Mouse (Mus musculus): ENCODE data around the gene Sh3bgr. TPM values are rescaled to one million over a fixed set of nuclear protein-coding genes. Genes with fewer than 3 reads are reported as not detected.

Gene Sh3bgr
- 29.2 and 35.6 TPM in 2 replicates for polyA plus RNA-seq (2015; fragmentation: Nextera tagmentation; extraction: Ambion mirVana)

DNA sequence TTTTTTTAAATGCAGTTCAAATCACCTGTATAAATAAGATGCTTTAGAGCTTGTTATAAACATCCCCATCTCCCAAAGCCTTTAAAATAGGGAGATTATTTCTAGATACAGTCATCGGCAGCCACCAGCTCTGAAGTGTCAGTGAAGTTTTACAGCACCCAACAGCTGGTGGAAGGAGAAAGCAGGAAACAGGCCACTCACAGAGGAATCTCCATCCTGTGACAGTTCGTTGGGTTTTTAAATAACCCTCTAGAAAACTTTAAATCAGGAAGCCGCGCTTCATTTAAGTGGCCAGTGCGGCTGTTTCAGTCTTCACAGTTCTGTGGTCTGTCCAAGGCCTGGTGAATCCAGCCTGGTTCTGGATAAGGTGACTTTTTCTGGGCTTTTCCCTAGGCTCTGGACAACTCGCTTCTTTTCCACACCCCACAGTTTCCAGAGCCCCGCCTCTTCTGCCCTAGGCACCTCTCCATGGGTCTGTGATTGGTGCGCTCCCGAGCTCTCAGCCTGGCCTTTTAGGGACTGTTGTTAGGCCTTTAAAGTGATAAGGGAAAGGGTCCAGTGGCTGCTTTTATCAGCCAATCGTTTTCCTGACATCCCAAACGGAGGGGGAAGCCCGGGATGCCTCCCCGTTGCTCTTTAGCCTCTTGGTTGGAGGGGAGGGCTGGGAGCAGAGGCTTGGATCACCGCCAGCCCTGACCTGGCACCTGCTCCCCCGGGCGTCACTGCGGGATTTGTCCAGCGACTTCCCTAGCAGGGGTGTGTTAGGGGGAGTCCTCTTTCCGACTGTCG is at the start of gene Sh3bgr:
Sh3bgr (plus strand) TSS at position 538 of the 789 bp plus-strand sequence.
- ATAC-seq (ENCODE audit: insufficient read depth, low FRiP score, low read depth), result peak; percentile 87
- Histone ChIP-seq H3K4me2 (peak within 1 kb of the TSS; percentile 68), H3K9me3 (no peaks in the 10 kb centered on the region), H3K27me3 (replicated peaks) (no peaks in the 10 kb centered on the region), H3K9ac (no peak within 1 kb of the TSS), H3K36me3 (no peaks in the 10 kb centered on the region), H3K27ac (peak within 1 kb of the TSS; percentile 67), H3K4me1 (peaks cover 10% of the 10 kb centered on the region; the same call in 1 of the 2 replicates), H3K4me3 (replicated peaks) (peak within 1 kb of the TSS; percentile 32)
- WGBS, result 6% methylated on average over 20 of the region's 20 CpGs

DNA sequence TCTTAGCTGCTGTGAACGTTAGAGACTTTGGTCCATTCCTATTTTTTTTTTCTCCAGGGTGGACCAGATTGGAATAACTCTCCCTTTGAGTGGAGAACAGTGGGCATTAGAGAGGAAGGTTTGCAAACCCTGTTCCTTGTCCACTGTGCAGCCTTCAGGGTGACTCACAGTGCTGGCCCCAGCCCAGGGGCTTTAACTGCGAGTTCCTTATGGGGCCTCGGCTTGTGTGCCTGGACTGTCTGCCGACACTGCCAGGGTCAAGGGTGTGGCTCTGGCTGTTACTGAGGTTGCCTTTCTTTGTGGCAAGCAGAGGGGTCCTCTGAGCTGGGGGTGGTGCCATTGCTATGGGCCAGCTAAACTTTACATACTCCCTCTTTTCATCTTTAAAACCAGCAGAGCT is 49.3 kb upstream of the Sh3bgr start:
- 41% methylated on average over 4 of the region's 4 CpGs for WGBS
- no peaks in the 10 kb centered on the region for H3K9me3 ChIP-seq
- peaks cover 27% of the 10 kb centered on the region for H3K4me1 ChIP-seq
- H3K4me3 ChIP-seq (replicated peaks), result no peak overlapping the region
- H3K4me2 ChIP-seq, result no peak overlapping the region
- ATAC-seq (ENCODE audit: insufficient read depth, low FRiP score, low read depth), result peak; percentile 33; the same call in 1 of the 2 replicates
- no peak overlapping the region for H3K9ac ChIP-seq
- H3K27me3 ChIP-seq (replicated peaks), result no peaks in the 10 kb centered on the region
- no peaks in the 10 kb centered on the region for H3K36me3 ChIP-seq
- peak overlapping the region; percentile 26 for H3K27ac ChIP-seq

DNA sequence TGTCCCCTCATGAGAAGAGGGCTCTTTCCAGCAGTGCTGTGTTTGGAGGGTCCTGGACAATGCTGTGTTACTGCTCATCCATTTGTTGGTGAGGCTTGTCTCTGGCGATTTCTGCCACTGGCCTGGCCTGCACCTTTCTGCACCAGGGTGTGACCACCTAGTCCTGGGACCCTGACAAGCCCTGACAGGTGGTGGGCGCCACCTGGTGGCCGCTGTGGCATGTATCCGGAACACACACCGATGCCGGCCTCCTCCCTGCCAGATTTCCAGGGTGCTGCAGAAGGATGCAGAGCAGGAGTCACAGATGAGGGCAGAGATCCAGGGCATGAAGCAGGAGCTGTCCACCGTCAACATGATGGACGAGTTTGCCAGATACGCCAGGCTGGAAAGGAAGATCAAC is 48.7 kb upstream of the Sh3bgr start:
- peak; percentile 34; the same call in 1 of the 2 replicates for ATAC-seq (ENCODE audit: insufficient read depth, low FRiP score, low read depth)
- H3K4me2 ChIP-seq, result no peak overlapping the region
- peak overlapping the region; percentile 26; the same call in 1 of the 2 replicates for H3K27ac ChIP-seq
- no peaks in the 10 kb centered on the region for H3K36me3 ChIP-seq
- H3K4me1 ChIP-seq, result peaks cover 22% of the 10 kb centered on the region; the same call in 1 of the 2 replicates
- H3K4me3 ChIP-seq (replicated peaks), result no peak overlapping the region
- H3K9me3 ChIP-seq, result no peaks in the 10 kb centered on the region
- no peak overlapping the region for H3K9ac ChIP-seq
- 16% methylated on average over 9 of the region's 9 CpGs for WGBS
- H3K27me3 ChIP-seq (replicated peaks), result no peaks in the 10 kb centered on the region

DNA sequence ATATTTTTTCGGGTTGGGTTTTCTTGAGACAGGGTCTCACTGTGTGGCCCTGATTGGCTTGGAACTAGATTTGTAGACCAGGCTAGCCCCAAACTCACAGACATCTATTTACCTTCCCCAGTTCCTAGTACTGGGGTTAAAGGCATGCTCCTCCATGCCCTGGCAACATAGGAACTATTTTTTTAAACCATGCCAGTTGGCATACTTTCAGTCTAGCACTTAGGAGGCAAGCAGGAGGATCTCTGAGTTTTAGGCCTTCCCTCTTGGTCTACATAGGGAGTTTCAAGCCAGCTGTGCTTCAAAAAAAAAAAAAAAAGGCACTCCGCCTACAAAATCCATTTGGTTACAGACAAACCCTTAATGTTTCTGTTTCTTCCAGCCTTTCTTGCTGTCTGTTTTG is 45.8 kb upstream of the Sh3bgr start:
- H3K36me3 ChIP-seq, result no peaks in the 10 kb centered on the region
- H3K4me3 ChIP-seq (replicated peaks), result no peak overlapping the region
- no peak for ATAC-seq (ENCODE audit: insufficient read depth, low FRiP score, low read depth)
- no peaks in the 10 kb centered on the region for H3K27me3 ChIP-seq (replicated peaks)
- H3K4me2 ChIP-seq, result no peak overlapping the region
- H3K4me1 ChIP-seq, result peaks cover 14% of the 10 kb centered on the region; the same call in 1 of the 2 replicates
- H3K9me3 ChIP-seq, result no peaks in the 10 kb centered on the region
- H3K27ac ChIP-seq, result no peak overlapping the region
- 89% methylated on average over 2 of the region's 2 CpGs for WGBS
- no peak overlapping the region for H3K9ac ChIP-seq

DNA sequence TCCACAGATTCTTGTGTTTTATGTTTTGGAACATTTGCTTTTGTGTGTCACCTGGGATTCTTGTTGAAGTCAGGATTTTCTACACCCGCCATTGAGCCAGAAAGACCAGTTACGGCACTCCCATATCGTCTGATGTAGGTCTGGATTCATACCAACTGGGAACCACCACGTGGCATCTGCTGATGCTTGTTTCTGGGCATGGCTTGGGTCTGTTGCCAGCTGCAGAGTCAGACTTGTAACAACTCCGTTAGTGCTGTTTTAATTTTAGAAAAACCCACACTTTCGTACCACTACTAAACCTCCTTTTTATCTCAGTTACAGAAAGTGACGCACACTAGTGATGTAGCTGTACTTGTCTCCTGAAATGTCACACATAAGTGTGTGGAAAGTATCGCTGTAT is 44.2 kb upstream of the Sh3bgr start:
- Histone ChIP-seq H3K36me3 (no peaks in the 10 kb centered on the region), H3K4me3 (replicated peaks) (no peak overlapping the region), H3K9me3 (no peaks in the 10 kb centered on the region), H3K27me3 (replicated peaks) (no peaks in the 10 kb centered on the region), H3K4me1 (peaks cover 13% of the 10 kb centered on the region; the same call in 1 of the 2 replicates), H3K4me2 (no peak overlapping the region), H3K27ac (peak overlapping the region; percentile 19; the same call in 1 of the 2 replicates), H3K9ac (no peak overlapping the region)
- ATAC-seq (ENCODE audit: insufficient read depth, low FRiP score, low read depth), result no peak
- 85% methylated on average over 8 of the region's 8 CpGs for WGBS

DNA sequence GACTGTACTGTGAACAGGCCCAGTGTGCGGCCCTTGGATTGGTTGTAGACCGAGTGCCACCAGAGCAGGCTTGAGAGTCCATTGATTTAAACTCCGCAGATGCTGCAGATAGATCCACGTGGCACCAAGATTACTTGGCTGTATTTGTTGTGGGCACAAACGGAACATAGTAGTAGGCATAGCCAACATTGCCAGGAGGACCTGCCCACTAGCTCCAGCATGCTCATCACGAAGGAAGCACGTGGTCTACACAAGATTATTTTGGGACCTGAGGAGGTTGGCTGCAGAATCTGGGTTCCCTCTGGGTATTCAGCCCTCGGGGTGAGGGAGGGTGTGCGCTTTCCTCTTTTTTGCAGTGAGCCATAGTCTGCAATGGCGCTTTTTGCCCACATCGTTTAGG is 43.1 kb upstream of the Sh3bgr start:
- 86% methylated on average over 11 of the region's 11 CpGs for WGBS

DNA sequence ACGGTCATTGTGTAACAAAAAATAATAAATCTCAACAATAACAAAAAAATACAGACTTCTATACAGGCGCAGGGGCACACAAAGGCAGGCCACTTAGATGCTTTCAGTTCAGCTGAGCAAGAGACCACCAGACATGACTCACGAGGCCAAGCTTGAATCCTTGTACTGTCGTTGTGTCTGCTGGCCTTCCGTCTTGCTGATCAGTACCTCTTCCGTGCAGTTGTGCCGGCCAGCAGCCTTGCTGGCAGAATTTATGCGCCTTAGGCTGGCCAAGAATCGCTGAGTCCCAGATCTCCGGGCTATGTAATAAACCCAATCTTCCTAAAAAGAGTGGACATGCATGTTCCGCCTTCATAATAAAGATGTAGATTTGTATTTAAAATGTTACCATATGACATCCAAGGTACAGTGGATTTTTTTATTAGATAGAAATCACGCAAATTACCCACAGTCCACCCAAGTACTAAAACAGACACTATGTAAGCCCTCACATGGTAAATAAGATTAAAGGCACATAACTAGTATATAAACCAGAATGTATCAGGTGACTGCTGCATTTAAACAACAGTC is 41.7 kb upstream of the Sh3bgr start:
- Histone ChIP-seq H3K4me2 (peak overlapping the region; percentile 88), H3K27ac (peak overlapping the region; percentile 33), H3K4me3 (replicated peaks) (peak overlapping the region; percentile 50), H3K4me1 (0 out of 2 replicates have a peak, but pooled peaks cover 5% of the 10 kb centered on the region), H3K27me3 (replicated peaks) (no peaks in the 10 kb centered on the region), H3K9ac (peak overlapping the region; percentile 67), H3K36me3 (no peaks in the 10 kb centered on the region), H3K9me3 (no peaks in the 10 kb centered on the region)
- 55% methylated on average over 12 of the region's 12 CpGs for WGBS
- ATAC-seq (ENCODE audit: insufficient read depth, low FRiP score, low read depth), result peak; percentile 11; the same call in 1 of the 2 replicates

More for the DNA sequence above, 43.1 kb upstream of the Sh3bgr start:
- no peaks in the 10 kb centered on the region for H3K9me3 ChIP-seq
- H3K4me2 ChIP-seq, result no peak overlapping the region
- no peak for ATAC-seq (ENCODE audit: insufficient read depth, low FRiP score, low read depth)
- H3K4me3 ChIP-seq (replicated peaks), result no peak overlapping the region
- no peak overlapping the region for H3K9ac ChIP-seq
- H3K36me3 ChIP-seq, result no peaks in the 10 kb centered on the region
- H3K4me1 ChIP-seq, result 0 out of 2 replicates have a peak, but pooled peaks cover 5% of the 10 kb centered on the region
- H3K27me3 ChIP-seq (replicated peaks), result no peaks in the 10 kb centered on the region
- H3K27ac ChIP-seq, result no peak overlapping the region

DNA sequence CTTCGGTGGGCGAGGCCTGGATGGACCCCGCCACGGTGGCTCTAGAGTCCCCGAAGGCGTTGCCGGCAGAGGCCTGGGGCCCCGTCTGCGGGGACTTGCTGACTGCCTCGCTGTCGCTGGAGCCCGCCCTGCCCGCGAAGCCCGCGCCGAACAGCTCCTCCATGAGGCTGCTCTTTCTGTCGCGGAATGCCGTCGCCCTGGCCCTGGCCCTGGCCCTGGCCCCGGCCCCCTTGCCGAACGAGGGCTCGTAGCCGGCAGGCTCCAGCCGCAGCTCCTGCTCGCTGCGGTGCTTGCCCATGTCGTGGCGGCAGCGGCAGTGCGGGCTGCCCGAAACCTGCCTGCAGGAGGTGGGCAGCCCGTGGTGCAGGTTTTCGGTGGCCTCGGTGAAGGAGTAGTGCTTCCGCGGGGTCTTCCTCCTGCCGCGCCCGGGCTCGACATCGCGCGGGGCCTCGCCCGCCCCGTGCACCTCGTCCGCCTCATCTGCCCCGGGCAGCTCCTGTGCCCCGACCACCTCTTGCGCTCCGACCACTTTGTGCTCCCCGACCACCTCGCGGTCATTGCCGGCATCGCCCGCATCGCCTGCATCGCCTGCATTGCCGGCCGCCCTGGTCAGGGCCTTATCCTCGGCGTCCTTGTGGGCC is 41.0 kb upstream of the Sh3bgr start:
- no peaks in the 10 kb centered on the region for H3K9me3 ChIP-seq
- 0 out of 2 replicates have a peak, but pooled peaks cover 5% of the 10 kb centered on the region for H3K4me1 ChIP-seq
- under 1% methylated on average over 62 of the region's 67 CpGs for WGBS
- H3K4me2 ChIP-seq, result peak overlapping the region; percentile 88
- H3K27me3 ChIP-seq (replicated peaks), result no peaks in the 10 kb centered on the region
- no peaks in the 10 kb centered on the region for H3K36me3 ChIP-seq
- H3K27ac ChIP-seq, result peak overlapping the region; percentile 33
- peak; percentile 78 for ATAC-seq (ENCODE audit: insufficient read depth, low FRiP score, low read depth)
- H3K9ac ChIP-seq, result peak overlapping the region; percentile 67
- H3K4me3 ChIP-seq (replicated peaks), result peak overlapping the region; percentile 50

DNA sequence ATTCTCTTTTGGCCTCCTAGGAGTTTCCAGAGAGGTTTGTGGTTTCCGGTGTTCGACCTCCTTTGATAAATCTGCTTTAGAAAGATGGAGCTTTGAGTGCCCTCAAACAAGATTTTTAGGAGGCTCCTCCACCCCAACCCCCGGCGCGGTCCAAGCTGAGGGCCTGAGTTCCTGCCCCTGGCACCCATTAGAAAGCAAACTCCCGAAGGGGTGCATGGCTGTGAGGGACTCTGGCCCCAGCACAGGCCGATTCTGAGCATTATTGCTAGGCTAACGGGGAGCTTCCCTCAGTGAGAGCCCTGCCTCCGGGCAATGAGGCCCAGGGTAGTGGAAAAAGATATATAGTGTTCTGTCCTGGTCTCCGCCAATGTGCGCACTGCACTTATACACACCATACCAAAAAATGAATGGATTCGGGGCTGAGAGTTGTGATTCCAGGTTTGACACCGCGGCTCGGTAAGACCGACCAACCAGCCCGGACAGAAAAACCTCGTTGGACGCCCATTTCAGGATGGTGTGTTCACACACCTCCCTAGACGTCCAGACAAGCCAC is 40.4 kb upstream of the Sh3bgr start:
- H3K4me3 ChIP-seq (replicated peaks), result peak overlapping the region; percentile 50
- no peak for ATAC-seq (ENCODE audit: insufficient read depth, low FRiP score, low read depth)
- no peaks in the 10 kb centered on the region for H3K9me3 ChIP-seq
- peak overlapping the region; percentile 88 for H3K4me2 ChIP-seq
- no peaks in the 10 kb centered on the region for H3K36me3 ChIP-seq
- 79% methylated on average over 20 of the region's 20 CpGs for WGBS
- H3K27ac ChIP-seq, result no peak overlapping the region
- 0 out of 2 replicates have a peak, but pooled peaks cover 5% of the 10 kb centered on the region for H3K4me1 ChIP-seq
- H3K27me3 ChIP-seq (replicated peaks), result no peaks in the 10 kb centered on the region
- H3K9ac ChIP-seq, result no peak overlapping the region

DNA sequence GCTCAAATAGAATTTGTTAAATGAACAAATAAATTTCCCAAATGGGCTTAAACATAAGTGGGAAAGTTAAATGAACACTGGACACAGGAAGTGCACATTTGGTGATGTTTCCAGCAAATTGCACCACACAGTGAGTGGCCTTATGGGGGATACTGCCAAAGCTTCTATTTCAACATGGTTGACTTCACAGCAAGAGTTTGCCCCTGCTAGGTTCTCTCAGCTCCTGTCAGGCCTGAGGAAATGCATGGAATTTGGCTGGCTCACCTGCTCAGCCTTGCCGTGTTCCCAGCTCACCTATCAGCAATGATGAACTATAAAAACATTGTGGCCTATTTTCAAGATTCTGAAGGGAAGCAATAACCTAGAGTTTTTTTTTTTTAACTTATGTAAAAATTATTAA is 39.3 kb upstream of the Sh3bgr start:
- Histone ChIP-seq H3K4me3 (replicated peaks) (no peak overlapping the region), H3K27me3 (replicated peaks) (no peaks in the 10 kb centered on the region), H3K4me2 (no peak overlapping the region), H3K4me1 (0 out of 2 replicates have a peak, but pooled peaks cover 5% of the 10 kb centered on the region), H3K27ac (no peak overlapping the region), H3K9ac (no peak overlapping the region), H3K9me3 (no peaks in the 10 kb centered on the region), H3K36me3 (no peaks in the 10 kb centered on the region)
- ATAC-seq (ENCODE audit: insufficient read depth, low FRiP score, low read depth), result no peak
- 73% methylated on average over 1 of the region's 1 CpGs for WGBS

DNA sequence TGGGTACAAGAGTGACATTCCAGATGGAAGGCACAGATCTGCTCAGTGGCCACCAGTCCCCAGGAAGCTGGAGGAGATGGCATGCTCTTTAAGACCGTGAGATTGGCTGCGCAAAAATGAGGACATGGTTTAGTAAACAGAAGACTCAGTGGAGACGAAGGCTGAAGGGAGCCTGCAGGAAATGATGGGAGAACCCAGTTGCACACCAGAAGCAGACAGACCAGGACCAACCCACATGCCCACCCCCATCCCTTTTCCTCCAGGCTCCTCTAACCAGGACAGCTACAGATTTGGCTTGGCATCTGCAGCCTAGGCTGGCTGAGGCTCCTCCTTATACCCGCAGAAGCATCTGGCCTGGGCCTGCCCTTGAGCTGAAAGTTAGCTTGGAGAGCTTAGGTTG is 38.9 kb upstream of the Sh3bgr start:
- Histone ChIP-seq H3K9me3 (no peaks in the 10 kb centered on the region), H3K27ac (no peak overlapping the region), H3K4me3 (replicated peaks) (no peak overlapping the region), H3K27me3 (replicated peaks) (no peaks in the 10 kb centered on the region), H3K4me1 (0 out of 2 replicates have a peak, but pooled peaks cover 5% of the 10 kb centered on the region), H3K4me2 (no peak overlapping the region), H3K9ac (no peak overlapping the region), H3K36me3 (no peaks in the 10 kb centered on the region)
- ATAC-seq (ENCODE audit: insufficient read depth, low FRiP score, low read depth), result no peak
- 76% methylated on average over 4 of the region's 4 CpGs for WGBS
